Mouse (Mus musculus) Patski (cell line): ENCODE measurements around the gene Tubb5. TPM values are rescaled to one million over a fixed set of nuclear protein-coding genes. Genes with fewer than 3 reads are reported as not detected.

Experiments used
- ATAC-seq: fragments of 100-300 bp; one replicate; pipeline ENCODE4 v1.8.0; 2021
- CTCF ChIA-PET: fragments of 350-600 bp; sonication (Branson Sonifier 250); formaldehyde crosslinking; loops from one replicate; lab custom pipeline; 2022; ENCODE audit warnings: inconsistent platforms; lab: Charles Lee
- POLR2A ChIA-PET: fragments of 350-600 bp; sonication (Branson Sonifier 250); formaldehyde crosslinking; loops from one replicate; lab custom pipeline; 2022; ENCODE audit warnings: antibody characterized with exemption, inconsistent platforms; lab: Charles Lee
- DNase-seq: peaks from one replicate; pipeline ENCODE4 v3.0.0-alpha.2; 2011; ENCODE audit warnings: low read depth, low spot score
- H3K27me3 ChIP-seq: fragments of 371-371 bp; one replicate; pipeline ENCODE4 v1.5.1; 2021
- CTCF ChIP-seq: fragments of 100-300 bp; IDR thresholded peaks from one replicate; pipeline ENCODE4 v1.5.1; 2021
- in situ Hi-C: fragments of 300-500 bp; cut with MboI; formaldehyde crosslinking; loops from 3 replicates; pipeline ENCODE4 v1.11.1; 2018; ENCODE audit warnings: low pct_unique_long_range_greater_than_20kb, mixed read lengths
- polyA plus RNA-seq: library from polyadenylated mRNA; unstranded; gene quantifications from one replicate; pipeline ENCODE4 v1.2.3, GENCODE M21; 2021

The Tubb5 gene
- 608 TPM for polyA plus RNA-seq

DNA sequence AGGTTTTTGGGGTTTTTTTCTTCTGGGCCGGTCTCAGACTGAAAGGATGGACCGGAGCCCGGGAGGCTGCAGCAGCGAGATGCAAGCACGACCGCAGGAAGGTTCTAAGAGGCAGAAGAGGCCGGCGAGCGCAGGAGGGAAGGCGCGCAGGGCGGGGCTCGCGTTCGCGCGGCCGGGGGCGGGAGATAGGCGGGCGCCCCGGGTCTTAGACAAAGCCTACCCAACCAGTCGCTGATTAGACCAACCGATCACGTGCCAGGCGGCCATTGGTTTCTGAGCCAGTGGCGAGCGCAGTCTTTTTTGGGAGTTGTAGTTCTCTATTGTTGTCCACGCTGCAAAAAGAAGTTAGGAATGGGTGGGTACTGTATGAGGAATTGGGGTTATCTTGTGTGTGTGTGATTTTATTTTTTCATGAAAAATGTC lies at the start of gene Tubb5:
TSS of gene Tubb5 (minus strand) at position 185 of the 423 bp plus-strand sequence.
- H3K27me3 ChIP-seq, result no peaks in the 10 kb centered on the region
- no peak for TF ChIP-seq CTCF
- POLR2A ChIA-PET, result interaction anchor here (0.8 to 1.7 kb wide), 6 partner anchors 12 to 130 kb away, joined by 3 to 13 read pairs (median 4); partner anchors contain the start of gene Ier3
- CTCF ChIA-PET, result interaction anchor here (1.1 to 6.7 kb wide), 4 partner anchors 33 to 100 kb away, joined by 3 to 42 read pairs (median 23); no protein-coding TSS in a partner anchor
- peak; percentile 51 for ATAC-seq
- in situ Hi-C loops, result loop anchor here (5.0 kb wide), 2 partner anchors 34 to 79 kb away; partner anchors contain the start of genes Mrps18b and Ppp1r10
- DNase-seq, result peak; percentile 70

DNA sequence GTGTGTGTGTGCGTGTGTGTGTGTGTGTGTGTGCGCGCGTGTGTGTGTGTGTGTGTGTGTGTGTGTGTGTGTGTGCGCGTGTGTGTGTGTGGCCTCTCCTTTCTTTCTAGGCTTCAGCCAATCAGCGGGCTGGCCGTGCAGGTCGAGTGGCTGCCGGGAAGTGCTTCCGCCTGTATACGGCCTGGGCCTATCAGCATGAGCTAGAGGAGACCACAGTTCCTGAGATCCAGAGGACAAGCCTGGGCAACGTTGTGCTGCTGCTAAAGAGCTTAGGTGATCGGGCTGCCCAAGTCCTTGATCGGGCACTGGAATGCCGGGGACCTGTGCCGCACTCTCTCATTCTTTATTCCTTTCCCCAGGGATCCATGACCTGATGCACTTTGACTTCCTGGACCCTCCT lies 49.6 kb upstream of the Tubb5 start:
- in situ Hi-C loops, result no loop called here
- DNase-seq, result no peak
- ChIA-PET CTCF (interaction anchor here (1.2 kb wide), 1 partner anchor 13 kb away, joined by 3 read pairs; no protein-coding TSS in a partner anchor), POLR2A (no interaction called here)
- no peak for TF ChIP-seq CTCF
- ATAC-seq, result no peak
- H3K27me3 ChIP-seq, result no peaks in the 10 kb centered on the region

DNA sequence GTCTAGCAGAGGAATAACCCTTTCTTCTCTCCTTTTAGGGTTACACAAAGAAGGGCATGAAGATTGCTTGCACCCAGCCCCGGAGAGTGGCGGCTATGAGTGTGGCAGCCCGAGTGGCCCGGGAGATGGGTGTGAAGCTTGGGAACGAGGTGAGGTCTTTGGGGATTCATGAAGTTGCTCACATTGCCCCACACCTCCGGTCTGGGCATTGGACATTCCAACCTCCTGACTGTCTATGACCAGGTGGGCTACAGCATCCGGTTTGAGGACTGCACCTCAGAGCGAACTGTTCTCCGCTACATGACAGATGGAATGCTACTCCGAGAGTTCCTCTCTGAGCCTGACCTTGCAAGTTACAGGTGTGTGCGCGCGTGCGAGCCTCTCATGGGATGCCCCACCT lies 45.7 kb upstream of the Tubb5 start:
- TF ChIP-seq CTCF, result no peak
- ATAC-seq (no peak), DNase-seq (no peak)
- ChIA-PET CTCF (no interaction called here), POLR2A (no interaction called here)
- no peaks in the 10 kb centered on the region for H3K27me3 ChIP-seq
- in situ Hi-C loops, result no loop called here

DNA sequence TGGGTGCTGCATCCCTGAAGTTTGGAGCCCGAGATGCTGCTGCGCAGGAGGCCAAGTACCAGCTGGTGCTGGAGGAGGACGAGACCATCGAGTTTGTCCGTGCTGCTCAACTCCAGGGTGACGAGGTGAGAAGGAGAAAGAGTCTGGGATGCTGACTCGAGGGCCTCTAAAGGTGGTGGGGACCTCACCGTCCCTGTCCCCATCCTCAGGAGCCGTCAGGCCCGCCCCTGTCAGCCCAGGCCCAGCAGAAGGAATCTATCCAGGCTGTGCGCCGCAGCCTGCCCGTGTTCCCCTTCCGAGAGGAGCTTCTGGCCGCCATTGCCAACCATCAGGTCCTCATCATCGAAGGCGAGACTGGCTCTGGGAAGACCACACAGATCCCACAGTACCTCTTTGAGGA lies 44.8 kb upstream of the Tubb5 start:
- ChIA-PET POLR2A (interaction anchor here (1.1 kb wide), 1 partner anchor 11 kb away, joined by 3 read pairs; no protein-coding TSS in a partner anchor), CTCF (interaction anchor here (1.0 kb wide), 1 partner anchor 45 kb away, joined by 3 read pairs; no protein-coding TSS in a partner anchor)
- DNase-seq, result no peak
- no peak for ATAC-seq
- TF ChIP-seq CTCF, result no peak
- no peaks in the 10 kb centered on the region for H3K27me3 ChIP-seq
- in situ Hi-C loops, result no loop called here

DNA sequence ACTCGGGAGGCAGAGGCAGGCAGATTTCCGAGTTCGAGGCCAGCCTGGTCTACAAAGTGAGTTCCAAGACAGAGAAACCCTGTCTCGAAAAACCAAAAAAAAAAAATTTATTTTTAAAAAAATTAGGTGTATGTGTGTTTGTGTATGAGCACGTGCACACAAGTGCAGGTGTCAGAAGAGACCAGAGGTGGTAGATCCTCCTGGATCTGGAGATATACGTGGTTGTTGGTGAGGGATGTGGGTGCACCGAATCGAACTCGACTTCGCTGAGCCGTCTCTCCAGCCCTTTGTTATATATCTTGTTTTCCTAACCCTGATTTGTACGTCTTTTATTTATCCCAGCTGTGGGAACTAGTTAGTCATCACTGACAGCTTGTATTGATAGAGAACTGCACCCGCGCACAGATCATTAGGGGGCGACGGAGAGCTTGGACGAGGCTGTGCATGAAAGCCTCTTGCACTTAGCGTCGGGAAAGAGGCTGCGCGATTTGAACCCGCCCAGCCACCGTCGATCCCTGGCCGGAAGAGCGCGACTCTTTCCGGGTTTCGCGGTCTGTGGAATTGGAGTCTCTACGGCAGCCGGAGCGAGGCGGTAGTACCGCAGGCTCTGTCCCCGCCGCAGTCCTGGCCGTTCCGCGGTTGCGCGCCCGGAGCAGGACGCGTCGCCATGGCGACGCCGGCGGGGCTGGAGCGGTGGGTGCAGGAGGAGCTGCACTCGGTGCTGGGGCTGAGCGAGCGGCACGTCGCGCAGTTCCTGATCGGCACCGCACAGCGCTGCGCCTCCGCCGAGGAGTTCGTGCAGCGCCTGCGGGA lies 41.3 kb upstream of the Tubb5 start, which contains the start of gene Dhx16:
TSS of gene Dhx16 (plus strand) at position 575 of the 813 bp plus-strand sequence.
- in situ Hi-C loops, result loop anchor here (10.0 kb wide), 1 partner anchor 295 kb away; no protein-coding TSS in a partner anchor
- POLR2A ChIA-PET, result interaction anchor here (1.0 to 1.9 kb wide), 4 partner anchors 11 to 21 kb away, joined by 3 to 5 read pairs (median 4); partner anchors contain the start of gene 2310061I04Rik
- CTCF ChIA-PET, result interaction anchor here (0.6 to 3.9 kb wide), 15 partner anchors 9 to 1139 kb away, joined by 3 to 23 read pairs (median 4); no protein-coding TSS in a partner anchor
- ATAC-seq (peak; percentile 92), DNase-seq (no peak)
- H3K27me3 ChIP-seq, result no peaks in the 10 kb centered on the region
- TF ChIP-seq CTCF, result no peak

DNA sequence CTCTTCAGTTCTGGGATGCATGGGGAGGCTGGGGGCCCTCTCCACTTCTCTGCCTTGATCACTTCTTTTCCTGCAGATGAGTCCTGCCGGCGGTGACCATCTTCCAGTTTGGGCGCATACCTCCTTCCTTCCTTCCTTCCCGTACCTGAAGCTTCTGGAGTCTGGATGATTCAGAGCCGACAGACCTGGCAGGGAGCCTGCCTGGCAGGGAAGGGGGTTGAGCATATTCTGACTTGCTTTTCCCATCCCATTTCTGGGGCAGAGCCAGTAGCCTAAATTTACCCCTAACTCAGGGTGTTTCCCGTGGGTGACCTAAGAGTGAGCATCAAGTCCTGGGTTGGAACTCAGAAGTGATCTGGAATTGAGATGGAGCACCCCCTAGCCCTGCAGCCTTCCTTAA lies 36.6 kb upstream of the Tubb5 start:
- in situ Hi-C loops, result loop anchor here (5.0 to 10.0 kb wide), 2 partner anchors 37 to 290 kb away; partner anchors contain the start of gene Tubb5
- TF ChIP-seq CTCF, result no peak
- DNase-seq, result no peak
- POLR2A ChIA-PET, result interaction anchor here (2.0 to 2.8 kb wide), 2 partner anchors 39 to 42 kb away, joined by 7 to 19 read pairs; no protein-coding TSS in a partner anchor
- CTCF ChIA-PET, result interaction anchor here (0.9 to 3.6 kb wide), 9 partner anchors 13 to 136 kb away, joined by 3 to 39 read pairs (median 9); partner anchors contain the start of genes 2310061I04Rik, Mdc1, Nrm and Tubb5
- ATAC-seq, result no peak
- H3K27me3 ChIP-seq, result no peaks in the 10 kb centered on the region

DNA sequence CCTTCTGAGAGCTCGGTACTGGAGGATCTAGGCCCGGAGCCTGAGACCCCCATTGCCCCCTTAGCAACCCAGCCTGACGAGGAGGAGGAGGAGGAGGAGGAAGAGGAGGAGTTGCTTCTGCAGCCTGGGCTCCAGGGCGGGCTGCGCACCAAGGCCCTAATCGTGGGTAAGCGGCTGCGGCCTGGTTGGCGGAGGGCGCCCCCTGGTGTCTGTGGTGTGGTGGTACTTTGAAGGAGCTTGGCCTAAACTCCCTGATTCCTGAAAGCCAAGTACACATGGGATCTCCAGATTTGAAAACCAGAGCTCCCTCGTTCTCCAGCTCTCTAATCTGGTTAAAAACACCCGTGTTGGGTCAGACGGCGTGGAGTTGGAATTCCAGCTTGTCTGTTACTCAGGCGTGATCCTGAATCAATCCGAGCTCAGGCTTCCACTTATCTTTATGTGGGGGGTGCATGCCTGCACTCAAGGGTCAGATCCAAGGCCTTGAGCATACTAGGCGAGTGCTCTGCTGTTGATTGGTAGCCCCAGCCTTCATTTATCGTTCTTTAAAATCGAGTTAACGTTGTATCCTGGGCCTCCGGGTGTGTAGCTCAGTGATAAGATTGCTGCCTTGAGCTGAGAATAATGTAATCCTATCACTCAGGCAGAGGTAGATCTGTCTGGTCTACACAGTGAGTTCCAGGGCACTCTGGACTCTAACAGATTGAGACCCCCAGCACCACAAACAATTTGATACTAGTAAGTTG lies 35.8 kb upstream of the Tubb5 start:
- CTCF ChIA-PET, result interaction anchor here (0.7 to 3.6 kb wide), 17 partner anchors 10 to 136 kb away, joined by 3 to 39 read pairs (median 6); partner anchors contain the start of genes 2310061I04Rik, Mdc1, Mrps18b and Nrm

DNA sequence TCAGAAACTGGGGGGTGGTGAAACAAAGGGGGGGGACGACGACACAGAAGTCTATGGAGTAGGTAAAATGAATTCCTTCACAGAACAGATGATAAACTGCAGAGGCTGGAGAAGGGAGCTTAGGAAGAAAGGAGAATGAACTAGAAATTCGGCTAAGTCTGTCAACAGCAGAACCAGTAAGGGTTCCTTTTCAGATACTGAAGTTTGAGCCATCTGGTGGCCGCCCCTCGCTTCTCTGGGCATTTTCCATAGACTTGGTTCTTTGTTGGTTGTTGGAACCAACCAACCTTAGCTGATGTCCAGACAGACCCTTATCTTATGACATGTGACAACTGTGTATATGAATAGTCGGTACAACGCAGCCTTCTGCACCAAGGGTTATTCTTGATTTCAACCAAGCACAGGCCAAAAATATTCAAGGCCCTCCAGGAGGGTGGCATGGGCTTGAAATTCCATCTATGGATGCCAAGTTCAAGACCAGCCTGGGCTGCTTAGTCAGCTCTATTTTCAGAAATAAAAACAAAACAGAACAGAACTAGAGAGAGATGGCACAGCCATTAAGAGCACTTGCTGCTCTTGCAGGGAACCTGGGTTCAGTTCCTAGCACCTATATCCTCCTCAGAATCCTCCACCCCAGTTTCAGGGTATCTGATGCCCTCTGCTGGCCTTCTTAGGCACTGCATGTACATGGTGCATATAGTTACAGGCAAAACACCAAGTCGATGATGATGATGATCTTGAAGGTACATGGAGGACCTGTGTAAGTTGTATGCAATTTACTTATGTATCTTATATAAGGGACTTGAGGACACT lies 33.0 kb upstream of the Tubb5 start:
- DNase-seq (no peak), ATAC-seq (no peak)
- ChIA-PET CTCF (interaction anchor here (1.0 to 2.1 kb wide), 8 partner anchors 8 to 231 kb away, joined by 3 to 7 read pairs (median 4); partner anchors contain the start of gene Dhx16), POLR2A (interaction anchor here (0.6 to 1.8 kb wide), 9 partner anchors 10 to 56 kb away, joined by 3 to 10 read pairs (median 4); partner anchors contain the start of genes Flot1, Nrm and Tubb5)
- in situ Hi-C loops, result loop anchor here (5.0 to 10.0 kb wide), 2 partner anchors 34 to 286 kb away; partner anchors contain the start of gene Tubb5
- H3K27me3 ChIP-seq, result no peaks in the 10 kb centered on the region
- no peak for TF ChIP-seq CTCF

More for the DNA sequence above, 35.8 kb upstream of the Tubb5 start:
- ATAC-seq, result no peak
- POLR2A ChIA-PET, result interaction anchor here (0.9 to 2.8 kb wide), 4 partner anchors 32 to 134 kb away, joined by 3 to 19 read pairs (median 6); no protein-coding TSS in a partner anchor
- H3K27me3 ChIP-seq, result no peaks in the 10 kb centered on the region
- TF ChIP-seq CTCF, result no peak
- no peak for DNase-seq
- in situ Hi-C loops, result loop anchor here (5.0 to 10.0 kb wide), 2 partner anchors 37 to 289 kb away; partner anchors contain the start of gene Tubb5
